9 mouse cellular contexts compared by ENCODE assay signal in the genomic region with DNA sequence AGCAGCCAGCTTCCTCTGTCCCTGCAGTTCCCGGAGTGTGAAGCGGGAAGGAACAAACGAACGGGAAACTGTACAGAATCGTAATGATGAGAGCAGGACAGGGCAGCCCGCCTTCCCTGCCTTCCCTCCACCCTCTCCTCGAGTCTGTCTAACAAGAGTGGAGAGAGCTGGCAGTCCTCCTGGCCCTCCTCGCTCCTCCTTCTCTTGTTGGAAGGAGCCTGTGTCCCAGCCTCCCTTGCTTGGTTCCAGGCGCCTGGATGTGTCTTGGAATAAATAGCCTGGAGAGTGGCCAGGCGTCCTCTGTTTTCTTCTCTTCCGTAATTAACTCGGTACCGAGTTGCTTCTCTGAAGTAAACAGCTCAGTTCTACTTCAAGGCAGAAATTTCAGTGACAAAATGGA.
DNase-seq lines count a peak whose midpoint lies in the region; ATAC-seq and TF ChIP-seq lines count a peak whose summit lies in the region.
"Had no signal": no experiment of that assay in that cellular context is flagged by ENCODE, and none has a peak within 500 bp of the region (broad histone marks: within the 10 kb centered on the region; RNA-seq: fewer than 3 reads in every experiment).

No protein-coding gene starts in this region.

- no peak overlapping the region for H3K4me3 ChIP-seq in heart, embryonic 11.5 days (ENCODE audit: low read depth, low read length)
- no peak overlapping the region for H3K4me3 ChIP-seq in cerebellum, adult 2 months (replicated peaks; ENCODE audit: insufficient read depth, low read depth, low read length)
- no peak overlapping the region for H3K4me3 ChIP-seq in midbrain, postnatal 0 days (ENCODE audit: low read depth, low read length)
- H3K4me3 ChIP-seq: limb, embryonic 13.5 days had no signal

- intact Hi-C loops in gastrocnemius, postnatal 14 days (cut with DNase I; ENCODE audit: low total_unique reads): no loop called here

- no peak for ATAC-seq in heart, embryonic 11.5 days (replicated peaks; ENCODE audit: insufficient number of reproducible peaks, low FRiP score, low TSS enrichment)
- ATAC-seq in midbrain, postnatal 0 days (ENCODE audit: low FRiP score): peak; percentile 52; the same call in 1 of the 2 replicates
- no peak for ATAC-seq in megakaryocyte, adult 5-6 weeks (ENCODE audit: poor library complexity, severe bottlenecking)

- TF ChIP-seq CTCF in cerebellum, adult 2 months (IDR thresholded peaks at IDR 0.05; ENCODE audit: borderline replicate concordance, insufficient read depth, low read depth, low read length): no peak
- TF ChIP-seq CTCF in midbrain, postnatal 0 days (IDR thresholded peaks at IDR 0.05): no peak

- H3K27ac ChIP-seq in heart, embryonic 11.5 days (ENCODE audit: low read depth, low read length): no peak overlapping the region
- H3K27ac ChIP-seq in cerebellum, adult 2 months (ENCODE audit: insufficient read depth, low read length): no peak overlapping the region
- H3K27ac ChIP-seq in midbrain, postnatal 0 days (ENCODE audit: low read depth, low read length): no peak overlapping the region
- H3K27ac ChIP-seq: limb, embryonic 13.5 days had no signal

- DNase-seq in heart, adult 18-20 months: peak; percentile 72 to 85
- peak; percentile 26 to 57 for DNase-seq in cerebellum, adult 2 months
- DNase-seq in gastrocnemius, postnatal 14 days: peak; percentile 76
- DNase-seq in layer of hippocampus, adult 9-10 months (ENCODE audit: low spot score): peak; percentile 29
- peak; percentile 75 for DNase-seq in midbrain, postnatal 0 days (ENCODE audit: low spot score)
- DNase-seq in thymus, postnatal 25 days: no peak

- TF ChIP-seq POLR2A in cerebellum, adult 2 months (IDR thresholded peaks at IDR 0.05; ENCODE audit: borderline replicate concordance, insufficient read depth, low read length): no peak

- no peak overlapping the region for H3K4me2 ChIP-seq in heart, embryonic 11.5 days
- no peak overlapping the region for H3K4me2 ChIP-seq in midbrain, postnatal 0 days (ENCODE audit: low read depth, low read length, poor library complexity, severe bottlenecking)
- H3K4me2 ChIP-seq: limb, embryonic 13.5 days had no signal

- H3K9me3 ChIP-seq in heart, embryonic 11.5 days (replicated peaks; ENCODE audit: control insufficient read depth, low read length): no peaks in the 10 kb centered on the region
- H3K9me3 ChIP-seq in midbrain, postnatal 0 days (ENCODE audit: low read length): no peaks in the 10 kb centered on the region
- H3K9me3 ChIP-seq: limb, embryonic 13.5 days had no signal

- H3K36me3 ChIP-seq in heart, embryonic 11.5 days (ENCODE audit: control insufficient read depth, insufficient read depth, low read length): no peaks in the 10 kb centered on the region
- H3K36me3 ChIP-seq in midbrain, postnatal 0 days (ENCODE audit: insufficient read depth, low read length): no peaks in the 10 kb centered on the region
- H3K36me3 ChIP-seq: limb, embryonic 13.5 days had no signal

- no peaks in the 10 kb centered on the region for H3K4me1 ChIP-seq in heart, embryonic 11.5 days (ENCODE audit: control insufficient read depth, insufficient read depth, low read length)
- no peaks in the 10 kb centered on the region for H3K4me1 ChIP-seq in cerebellum, adult 2 months (ENCODE audit: control insufficient read depth, insufficient read depth, low read length)
- no peaks in the 10 kb centered on the region for H3K4me1 ChIP-seq in midbrain, postnatal 0 days (ENCODE audit: insufficient read depth, low read length)

- no peak overlapping the region for H3K9ac ChIP-seq in heart, embryonic 11.5 days (ENCODE audit: low read depth, low read length)
- no peak overlapping the region for H3K9ac ChIP-seq in midbrain, postnatal 0 days (replicated peaks; ENCODE audit: low read length, poor library complexity, severe bottlenecking)
- H3K9ac ChIP-seq: limb, embryonic 13.5 days had no signal

- 69% methylated on average over 13 of the region's 13 CpGs for WGBS in heart, embryonic 11.5 days (ENCODE audit: insufficient replicate concordance)
- WGBS in cerebellum, adult 2 months: 6% methylated on average over 13 of the region's 13 CpGs
- WGBS in midbrain, postnatal 0 days: 57% methylated on average over 13 of the region's 13 CpGs

- H3K27me3 ChIP-seq in heart, embryonic 11.5 days (ENCODE audit: control insufficient read depth, insufficient read depth, low read length): no peaks in the 10 kb centered on the region
- no peaks in the 10 kb centered on the region for H3K27me3 ChIP-seq in cerebellum, adult 2 months (ENCODE audit: control insufficient read depth, insufficient read depth, low read length)
- no peaks in the 10 kb centered on the region for H3K27me3 ChIP-seq in midbrain, postnatal 0 days (ENCODE audit: insufficient read depth, low read length)
- H3K27me3 ChIP-seq: limb, embryonic 13.5 days had no signal
